Mouse (Mus musculus) neural tube, embryonic 15.5 days (tissue): Measurements from ENCODE around the gene Hsp90ab1. TPM values are rescaled to one million over a fixed set of nuclear protein-coding genes. Genes with fewer than 3 reads are reported as not detected.

Source experiments
- ATAC-seq: fragments of 200-750 bp; cut with Nextera tagmentation; 2 replicates; pipeline ENCODE4 v1.8.0; 2017; ENCODE audit warnings: mild to moderate bottlenecking, moderate TSS enrichment, moderate library complexity; ENCODE audit not compliant: low FRiP score
- H3K27ac ChIP-seq: fragments of 300-500 bp; sonication (generic); replicated peaks from 2 replicates; pipeline ENCODE4 v1.5.1; 2015; ENCODE audit warnings: mild to moderate bottlenecking, inconsistent platforms
- H3K27me3 ChIP-seq: fragments of 300-500 bp; sonication (generic); replicated peaks from 2 replicates; pipeline ENCODE4 v1.6.1; 2015; ENCODE audit warnings: inconsistent platforms
- H3K36me3 ChIP-seq: fragments of 300-500 bp; sonication (generic); 2 replicates; pipeline ENCODE4 v1.6.1; 2015; ENCODE audit warnings: inconsistent platforms
- H3K4me1 ChIP-seq: fragments of 300-500 bp; sonication (generic); 2 replicates; pipeline ENCODE4 v1.6.1; 2015; ENCODE audit warnings: inconsistent platforms
- H3K4me2 ChIP-seq: fragments of 300-500 bp; sonication (generic); 2 replicates; pipeline ENCODE4 v1.6.1; 2015; ENCODE audit warnings: inconsistent platforms, mild to moderate bottlenecking, moderate library complexity
- H3K4me3 ChIP-seq: fragments of 300-500 bp; sonication (generic); replicated peaks from 2 replicates; pipeline ENCODE4 v1.5.1; 2015; ENCODE audit warnings: mild to moderate bottlenecking, inconsistent platforms
- H3K9ac ChIP-seq: fragments of 300-500 bp; sonication (generic); replicated peaks from 2 replicates; pipeline ENCODE4 v1.6.1; 2015; ENCODE audit warnings: mild to moderate bottlenecking, inconsistent platforms
- H3K9me3 ChIP-seq: fragments of 300-500 bp; sonication (generic); replicated peaks from 2 replicates; pipeline ENCODE4 v1.6.1; 2016; ENCODE audit warnings: inconsistent platforms
- WGBS: fragments of 180-500 bp; shearing (Covaris S2); methylation state at CpG from one replicate; pipeline ENCODE4 v1.1.7; 2015; ENCODE audit warnings: mixed read lengths; 5-methylcytosine and 5-hydroxymethylcytosine counted together
- polyA plus RNA-seq: library from polyadenylated mRNA; unstranded; fragments of >200 nt; fragmentation: Nextera tagmentation; extraction: Ambion mirVana; gene quantifications from 2 replicates; pipeline ENCODE4 v1.2.1, GENCODE M21; 2015

The Hsp90ab1 gene
- polyA plus RNA-seq, 1 experiment from 2014 or later: 1,466 TPM

DNA sequence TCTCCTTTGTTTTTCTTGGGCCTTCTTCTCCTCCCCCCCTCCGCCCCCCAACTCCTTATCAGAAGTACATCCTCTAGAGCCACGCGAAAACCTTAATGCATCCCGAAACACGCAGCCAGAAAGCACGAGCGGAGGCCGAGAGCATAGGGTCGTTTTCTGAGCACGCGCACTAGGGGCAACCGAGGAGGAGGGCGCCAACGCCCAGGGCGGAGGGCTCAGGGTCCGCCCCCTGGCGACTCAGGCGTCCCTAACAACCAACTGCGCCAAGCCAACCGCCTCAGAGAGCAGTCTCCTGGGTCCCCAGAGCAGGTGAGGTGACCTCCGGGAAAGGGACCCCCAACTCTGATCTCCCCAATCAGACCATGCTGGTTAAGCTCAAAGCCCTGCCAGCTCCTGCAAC, 49.8 kb downstream of the Hsp90ab1 start, which contains the start of gene Tcte1:
Gene Tcte1 (plus strand): TSS at position 172 of the 400 bp plus-strand sequence.
- WGBS: under 1% methylated on average over 21 of the region's 21 CpGs
- ATAC-seq: peak; percentile 87
- peak within 1 kb of the TSS; percentile 71 for H3K4me2 ChIP-seq
- peak within 1 kb of the TSS; percentile 38 for H3K4me3 ChIP-seq
- H3K4me1 ChIP-seq: peaks cover 15% of the 10 kb centered on the region
- H3K36me3 ChIP-seq: peaks cover 15% of the 10 kb centered on the region
- H3K27ac ChIP-seq: no peak within 1 kb of the TSS
- peak within 1 kb of the TSS; percentile 44 for H3K9ac ChIP-seq
- H3K27me3 ChIP-seq: peaks cover 12% of the 10 kb centered on the region
- no peaks in the 10 kb centered on the region for H3K9me3 ChIP-seq

DNA sequence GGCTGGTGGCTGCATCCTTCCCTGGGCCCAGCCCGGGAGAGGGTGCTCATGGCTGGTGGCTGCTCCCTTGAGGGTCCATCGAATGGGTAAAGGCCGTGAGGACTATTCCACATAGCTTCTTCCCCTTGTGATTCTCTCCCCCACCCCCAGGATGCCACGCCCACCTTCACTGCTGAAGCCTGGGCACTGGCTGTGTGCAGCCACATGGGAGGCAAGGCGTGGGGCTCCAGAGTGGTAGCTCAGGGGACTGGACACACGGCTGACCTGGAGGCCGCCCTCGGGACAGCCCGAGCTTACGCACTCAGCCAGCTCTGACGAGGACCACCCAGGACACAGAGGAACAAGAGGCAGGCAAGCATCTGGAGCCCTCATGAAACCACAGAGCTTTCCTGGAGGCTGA, 52.9 kb downstream of the Hsp90ab1 start:
- Histone ChIP-seq H3K27ac (no peak overlapping the region), H3K9me3 (no peaks in the 10 kb centered on the region), H3K4me2 (no peak overlapping the region), H3K4me1 (peaks cover 18% of the 10 kb centered on the region), H3K27me3 (peaks cover 3% of the 10 kb centered on the region; the same call in 1 of the 2 replicates), H3K9ac (no peak overlapping the region), H3K36me3 (peaks cover 19% of the 10 kb centered on the region), H3K4me3 (no peak overlapping the region)
- no peak for ATAC-seq
- 82% methylated on average over 11 of the region's 11 CpGs for WGBS

DNA sequence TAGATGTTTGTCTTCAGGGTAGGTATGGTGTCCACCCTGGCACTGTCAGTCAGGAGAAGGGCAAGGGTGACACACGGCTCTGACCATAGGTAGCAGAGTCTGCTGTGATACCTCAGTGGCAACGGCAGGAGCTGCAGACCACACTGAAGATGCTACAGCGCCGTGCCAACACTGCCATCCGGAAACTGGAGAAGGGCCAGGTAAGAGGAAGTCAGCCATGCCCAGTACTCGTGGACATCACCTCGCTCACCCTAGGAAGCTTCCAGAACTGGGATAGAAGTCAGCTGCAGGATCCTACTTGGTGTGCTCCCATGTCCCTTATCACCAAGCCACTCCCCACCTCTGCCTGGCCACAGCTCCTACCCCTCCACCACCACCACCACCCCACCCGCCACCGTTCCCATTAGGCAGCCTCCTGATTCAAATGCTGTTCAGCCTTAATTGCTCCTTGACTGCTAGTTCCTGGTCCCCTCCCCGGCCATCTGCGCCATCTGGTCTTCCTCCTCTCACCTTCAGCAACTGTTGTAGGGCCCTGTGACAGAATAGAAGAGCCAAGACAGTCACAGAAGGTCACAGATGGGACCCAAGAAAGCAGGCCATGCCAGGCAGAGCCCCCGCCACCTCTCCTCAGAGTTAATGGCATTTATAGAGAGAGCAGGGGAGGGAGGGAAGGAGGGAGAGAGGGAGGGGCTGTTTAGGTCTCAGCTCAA, 54.1 kb downstream of the Hsp90ab1 start:
- ATAC-seq: no peak
- Histone ChIP-seq H3K27ac (no peak overlapping the region), H3K4me1 (peaks cover 18% of the 10 kb centered on the region), H3K36me3 (peaks cover 19% of the 10 kb centered on the region), H3K27me3 (no peaks in the 10 kb centered on the region), H3K4me2 (no peak overlapping the region), H3K9ac (no peak overlapping the region), H3K4me3 (no peak overlapping the region), H3K9me3 (no peaks in the 10 kb centered on the region)
- WGBS: 78% methylated on average over 12 of the region's 12 CpGs

Other genes starting within 250 kb of the Hsp90ab1 start
- 57.1 and 62.0 TPM in 2 replicates for gene Cdc5l, start 139.5 kb downstream of the Hsp90ab1 start, polyA plus RNA-seq
- gene Spats1, start 97.9 kb downstream of the Hsp90ab1 start, polyA plus RNA-seq: 2.1 and 2.9 TPM in 2 replicates
- gene Aars2, start 66.4 kb downstream of the Hsp90ab1 start, polyA plus RNA-seq: 18.0 and 19.4 TPM in 2 replicates
- gene Tcte1, start 49.8 kb downstream of the Hsp90ab1 start, polyA plus RNA-seq: 2.9 and 3.6 TPM in 2 replicates
- gene Tmem151b, start 23.6 kb downstream of the Hsp90ab1 start, polyA plus RNA-seq: 21.2 and 25.6 TPM in 2 replicates
- gene Nfkbie, start 17.6 kb downstream of the Hsp90ab1 start, polyA plus RNA-seq: 4.8 and 10.1 TPM in 2 replicates
- 86.3 and 99.5 TPM in 2 replicates for gene Slc35b2, start 9.4 kb downstream of the Hsp90ab1 start, polyA plus RNA-seq
- gene Slc29a1, start 26.3 kb upstream of the Hsp90ab1 start, polyA plus RNA-seq: 42.8 and 77.5 TPM in 2 replicates
- gene Mymx, start 28.8 kb upstream of the Hsp90ab1 start, polyA plus RNA-seq: 1.5 and 1.6 TPM in 2 replicates
- gene Capn11, start 86.1 kb upstream of the Hsp90ab1 start, polyA plus RNA-seq: 0.77 and 1.2 TPM in 2 replicates
- gene Mrpl14, start 113.1 kb upstream of the Hsp90ab1 start, polyA plus RNA-seq: 129 and 132 TPM in 2 replicates
- gene Tmem63b, start 113.6 kb upstream of the Hsp90ab1 start, polyA plus RNA-seq: 123 and 145 TPM in 2 replicates
- 0.40 TPM in 1 of 2 replicates, not detected in the other for gene 1600014C23Rik, start 160.6 kb upstream of the Hsp90ab1 start, polyA plus RNA-seq